Mouse (Mus musculus): Measurements from ENCODE around the gene Crim1. TPM values are rescaled to one million over a fixed set of nuclear protein-coding genes. Genes with fewer than 3 reads are reported as not detected.

The Crim1 gene
- polyA plus RNA-seq, 1 experiment, result 36.1 TPM

DNA sequence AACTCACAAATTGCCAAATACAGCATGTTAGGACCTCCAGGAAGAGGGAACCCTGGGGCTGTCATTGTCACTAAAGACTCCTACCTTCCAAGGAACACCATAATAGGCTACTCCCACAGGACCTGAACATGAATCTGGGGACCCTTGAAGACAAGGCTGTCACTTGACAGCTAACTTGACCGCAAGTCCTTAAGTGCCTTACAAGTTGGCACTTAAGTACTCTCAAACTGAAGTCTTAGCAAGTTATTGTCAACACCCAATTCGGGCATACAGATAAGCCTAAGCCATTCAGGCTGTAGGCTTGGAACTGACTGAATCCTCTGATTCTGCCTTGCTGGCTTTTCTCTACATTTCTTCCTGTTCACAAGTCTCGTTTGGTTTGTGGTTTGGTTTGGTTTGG lies 118.8 kb downstream of the Crim1 start:
- TF ChIP-seq POLR2A (IDR thresholded peaks at IDR 0.05; ENCODE audit: low read depth, low read length), result no peak
- 75% methylated on average over 3 of the region's 3 CpGs for WGBS
- H3K27ac ChIP-seq (ENCODE audit: insufficient read depth, low read depth, low read length), result no peak overlapping the region
- H3K36me3 ChIP-seq (ENCODE audit: control insufficient read depth, insufficient read depth, low read length), result peaks cover 22% of the 10 kb centered on the region
- H3K27me3 ChIP-seq (ENCODE audit: control insufficient read depth, insufficient read depth, low read length), result no peaks in the 10 kb centered on the region
- H3K4me3 ChIP-seq (ENCODE audit: low read depth, low read length), result no peak overlapping the region
- H3K4me1 ChIP-seq (ENCODE audit: control insufficient read depth, insufficient read depth, insufficient read length, low read length), result peaks cover 3% of the 10 kb centered on the region; the same call in 1 of the 2 replicates

- peaks cover 7% of the 10 kb centered on the region for H3K36me3 ChIP-seq (ENCODE audit: control insufficient read depth, insufficient read depth, low read length)
- no peaks in the 10 kb centered on the region for H3K27me3 ChIP-seq (ENCODE audit: control insufficient read depth, insufficient read depth, low read length)
- WGBS, result 85% methylated on average over 11 of the region's 11 CpGs
- no peak overlapping the region for H3K27ac ChIP-seq (ENCODE audit: insufficient read depth, low read depth, low read length)
- H3K4me1 ChIP-seq (ENCODE audit: control insufficient read depth, insufficient read depth, insufficient read length, low read length), result peaks cover 3% of the 10 kb centered on the region; the same call in 1 of the 2 replicates
- TF ChIP-seq CTCF (IDR thresholded peaks at IDR 0.05; ENCODE audit: extremely low read depth, insufficient read length, insufficient replicate concordance, low read depth, low read length), result no peak
- no peak for TF ChIP-seq POLR2A (IDR thresholded peaks at IDR 0.05; ENCODE audit: low read depth, low read length)
- H3K4me3 ChIP-seq (ENCODE audit: low read depth, low read length), result no peak overlapping the region
These were observed 121.3 kb downstream of the Crim1 start for GRCm38 (mm10) chr17:78321216-78321835.

DNA sequence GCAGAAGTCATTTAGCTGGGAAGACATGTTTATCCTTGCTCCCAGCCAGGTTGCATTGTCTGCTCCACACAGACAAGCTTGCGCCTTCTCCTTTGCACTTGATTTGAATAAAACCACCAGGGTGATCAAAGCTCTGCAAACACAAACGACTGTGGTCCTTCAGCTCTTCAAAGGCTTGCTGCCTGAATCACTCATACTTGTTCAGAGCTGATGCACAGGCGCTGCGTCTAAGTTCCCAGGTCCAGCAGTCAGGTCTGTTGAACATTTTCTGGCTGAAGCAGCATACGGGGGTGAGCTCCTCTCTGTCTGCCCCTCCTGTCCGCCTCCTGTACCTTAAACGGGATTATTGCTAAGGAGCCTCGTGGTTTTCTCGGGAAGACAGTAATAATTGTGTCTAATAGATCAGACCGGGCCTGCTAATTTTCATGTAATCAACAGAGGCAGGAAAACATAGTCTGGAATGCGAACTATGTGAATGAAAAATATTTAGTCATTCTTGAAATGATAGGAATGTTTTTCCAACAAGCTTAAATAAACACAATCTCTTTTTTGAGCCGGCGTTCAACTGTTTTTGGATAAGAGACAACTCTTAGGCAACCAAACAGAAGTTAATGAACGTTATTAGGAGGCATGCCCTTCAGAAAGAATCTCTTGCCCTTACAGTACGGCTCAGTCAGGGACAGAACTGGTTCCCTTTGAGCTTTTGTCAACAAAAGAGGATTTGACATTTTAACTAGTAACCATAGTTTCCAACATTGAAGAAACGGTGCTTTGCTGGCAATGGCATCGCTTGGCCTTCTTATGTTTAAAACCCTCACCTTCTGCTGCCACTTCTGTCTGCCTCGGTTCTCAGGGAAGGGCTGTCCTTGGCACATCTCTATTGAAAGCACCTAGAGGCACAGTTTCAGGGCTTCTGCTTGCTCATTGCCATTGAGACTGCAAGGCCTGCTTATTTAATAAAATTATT lies 122.6 kb downstream of the Crim1 start:
- H3K4me3 ChIP-seq (ENCODE audit: low read depth, low read length), result no peak overlapping the region
- H3K4me1 ChIP-seq (ENCODE audit: control insufficient read depth, insufficient read depth, insufficient read length, low read length), result peaks cover 3% of the 10 kb centered on the region; the same call in 1 of the 2 replicates
- H3K27ac ChIP-seq (ENCODE audit: insufficient read depth, low read depth, low read length), result no peak overlapping the region; the same call in 1 of the 2 replicates
- peaks cover 5% of the 10 kb centered on the region for H3K36me3 ChIP-seq (ENCODE audit: control insufficient read depth, insufficient read depth, low read length)
- TF ChIP-seq POLR2A (IDR thresholded peaks at IDR 0.05; ENCODE audit: low read depth, low read length) (no peak), CTCF (IDR thresholded peaks at IDR 0.05; ENCODE audit: extremely low read depth, insufficient read length, insufficient replicate concordance, low read depth, low read length) (no peak)
- WGBS, result 63% methylated on average over 18 of the region's 18 CpGs
- H3K27me3 ChIP-seq (ENCODE audit: control insufficient read depth, insufficient read depth, low read length), result no peaks in the 10 kb centered on the region

DNA sequence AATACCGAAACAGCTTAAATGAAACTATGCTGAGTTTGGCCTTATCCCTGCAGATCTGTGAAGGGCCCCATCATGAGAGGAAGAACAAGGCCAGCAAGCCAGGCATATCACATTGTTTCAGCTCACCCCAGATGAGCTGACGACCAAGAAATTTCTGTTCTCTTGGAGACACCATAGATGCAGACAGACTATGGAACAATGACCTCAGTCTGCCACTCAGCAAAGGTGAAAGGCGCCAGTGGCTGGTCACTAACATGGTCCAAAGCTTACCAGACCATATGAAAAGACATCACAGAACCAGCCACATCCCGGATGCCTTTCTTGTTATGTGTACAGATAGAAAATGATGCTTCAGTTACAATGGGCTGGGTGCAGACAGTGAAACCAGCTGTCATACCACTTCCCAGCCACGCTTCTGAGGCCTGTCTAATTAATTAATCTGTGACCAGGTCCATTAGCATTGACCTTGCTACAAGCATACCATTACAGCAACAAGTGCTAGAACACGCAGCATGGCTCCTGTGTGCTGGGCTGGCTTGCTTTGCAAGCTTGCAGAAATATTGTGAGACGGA lies 125.8 kb downstream of the Crim1 start:
- Histone ChIP-seq H3K4me1 (ENCODE audit: control insufficient read depth, insufficient read depth, insufficient read length, low read length) (no peaks in the 10 kb centered on the region), H3K27ac (ENCODE audit: insufficient read depth, low read depth, low read length) (no peak overlapping the region), H3K36me3 (ENCODE audit: control insufficient read depth, insufficient read depth, low read length) (no peaks in the 10 kb centered on the region), H3K4me3 (ENCODE audit: low read depth, low read length) (no peak overlapping the region), H3K27me3 (ENCODE audit: control insufficient read depth, insufficient read depth, low read length) (no peaks in the 10 kb centered on the region)
- no peak for TF ChIP-seq POLR2A (IDR thresholded peaks at IDR 0.05; ENCODE audit: low read depth, low read length)
- no peak for TF ChIP-seq CTCF (IDR thresholded peaks at IDR 0.05; ENCODE audit: extremely low read depth, insufficient read length, insufficient replicate concordance, low read depth, low read length)
- WGBS, result 91% methylated on average over 7 of the region's 7 CpGs

- H3K27ac ChIP-seq (ENCODE audit: insufficient read depth, low read depth, low read length), result no peak overlapping the region
- H3K4me1 ChIP-seq (ENCODE audit: control insufficient read depth, insufficient read depth, insufficient read length, low read length), result no peaks in the 10 kb centered on the region
- WGBS, result 78% methylated on average over 2 of the region's 2 CpGs
- TF ChIP-seq CTCF (IDR thresholded peaks at IDR 0.05; ENCODE audit: extremely low read depth, insufficient read length, insufficient replicate concordance, low read depth, low read length) (no peak), POLR2A (IDR thresholded peaks at IDR 0.05; ENCODE audit: low read depth, low read length) (no peak)
- H3K36me3 ChIP-seq (ENCODE audit: control insufficient read depth, insufficient read depth, low read length), result no peaks in the 10 kb centered on the region
- no peaks in the 10 kb centered on the region for H3K27me3 ChIP-seq (ENCODE audit: control insufficient read depth, insufficient read depth, low read length)
- H3K4me3 ChIP-seq (ENCODE audit: low read depth, low read length), result no peak overlapping the region
These were observed 126.3 kb downstream of the Crim1 start for GRCm38 (mm10) chr17:78326381-78326780.

DNA sequence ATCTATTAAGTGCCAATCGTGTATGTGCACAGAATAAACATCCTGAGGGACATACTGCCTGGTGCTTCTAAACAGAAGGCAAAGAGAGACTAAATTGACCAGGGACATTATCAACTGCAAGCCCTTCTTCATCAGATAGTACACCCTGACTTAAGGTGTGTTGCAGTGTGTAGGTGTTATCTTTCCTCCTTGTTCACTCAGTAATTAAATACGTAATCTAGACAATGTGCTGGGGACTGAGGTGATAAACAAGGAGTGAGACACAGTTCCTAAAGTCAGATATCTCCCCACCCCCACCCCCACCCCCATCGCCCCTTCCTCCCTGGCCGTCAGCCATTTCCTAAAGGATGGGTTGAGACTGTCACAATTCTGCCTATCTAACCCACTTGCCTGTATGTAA lies 127.1 kb downstream of the Crim1 start:
- no peak for TF ChIP-seq CTCF (IDR thresholded peaks at IDR 0.05; ENCODE audit: extremely low read depth, insufficient read length, insufficient replicate concordance, low read depth, low read length)
- TF ChIP-seq POLR2A (IDR thresholded peaks at IDR 0.05; ENCODE audit: low read depth, low read length), result no peak
- Histone ChIP-seq H3K27me3 (ENCODE audit: control insufficient read depth, insufficient read depth, low read length) (no peaks in the 10 kb centered on the region), H3K27ac (ENCODE audit: insufficient read depth, low read depth, low read length) (no peak overlapping the region), H3K4me1 (ENCODE audit: control insufficient read depth, insufficient read depth, insufficient read length, low read length) (no peaks in the 10 kb centered on the region), H3K36me3 (ENCODE audit: control insufficient read depth, insufficient read depth, low read length) (no peaks in the 10 kb centered on the region), H3K4me3 (ENCODE audit: low read depth, low read length) (no peak overlapping the region)
- 66% methylated on average over 4 of the region's 4 CpGs for WGBS

GRCm38 (mm10) chr17:78328287-78328686 lies 128.2 kb downstream of the Crim1 start:
- TF ChIP-seq CTCF (IDR thresholded peaks at IDR 0.05; ENCODE audit: extremely low read depth, insufficient read length, insufficient replicate concordance, low read depth, low read length), result no peak
- TF ChIP-seq POLR2A (IDR thresholded peaks at IDR 0.05; ENCODE audit: low read depth, low read length), result no peak
- Histone ChIP-seq H3K4me1 (ENCODE audit: control insufficient read depth, insufficient read depth, insufficient read length, low read length) (no peaks in the 10 kb centered on the region), H3K27me3 (ENCODE audit: control insufficient read depth, insufficient read depth, low read length) (no peaks in the 10 kb centered on the region), H3K27ac (ENCODE audit: insufficient read depth, low read depth, low read length) (no peak overlapping the region), H3K4me3 (ENCODE audit: low read depth, low read length) (no peak overlapping the region), H3K36me3 (ENCODE audit: control insufficient read depth, insufficient read depth, low read length) (no peaks in the 10 kb centered on the region)
- 60% methylated on average over 3 of the region's 3 CpGs for WGBS

All from small intestine, adult 2 months (tissue).